Mouse (Mus musculus) megakaryocyte, embryonic 14.5 days (primary cell): ENCODE results near the gene Tlr6. TPM values are rescaled to one million over a fixed set of nuclear protein-coding genes. Genes with fewer than 3 reads are reported as not detected.

Experiments
- H3K27me3 ChIP-seq: replicated peaks from 2 replicates; pipeline ENCODE3; 2012; ENCODE audit warnings: inconsistent platforms
- H3K36me3 ChIP-seq: replicated peaks from 2 replicates; pipeline ENCODE3; 2012; ENCODE audit warnings: low read length, inconsistent platforms, mixed read lengths
- H3K4me1 ChIP-seq: 2 replicates; pipeline ENCODE4 v1.6.1; 2012; ENCODE audit warnings: inconsistent platforms
- H3K4me3 ChIP-seq: replicated peaks from 2 replicates; pipeline ENCODE3; 2012; ENCODE audit warnings: moderate library complexity, mild to moderate bottlenecking, inconsistent platforms
- H3K9me3 ChIP-seq: 2 replicates; pipeline ENCODE4 v1.6.1; 2012; ENCODE audit warnings: inconsistent platforms
- FLI1 ChIP-seq: IDR thresholded peaks from 2 replicates; pipeline ENCODE4 v1.6.1; 2012; ENCODE audit warnings: low read length, inconsistent platforms, mixed read lengths
- GATA1 ChIP-seq: IDR thresholded peaks from 3 replicates; pipeline ENCODE4 v1.6.1; 2012; ENCODE audit warnings: mixed read lengths, low read length, inconsistent platforms, borderline replicate concordance
- polyA plus RNA-seq: library from polyadenylated mRNA; stranded (reverse); fragments of >175 nt; gene quantifications from 2 replicates; pipeline ENCODE4 v1.2.3, GENCODE M21; 2012; ENCODE audit warnings: low replicate concordance; ENCODE audit not compliant: insufficient read depth

Gene Tlr6
- polyA plus RNA-seq, 1 experiment: not detected

- TF ChIP-seq FLI1 (no peak), GATA1 (no peak)
- H3K36me3 ChIP-seq: peaks cover 6% of the 10 kb centered on the region
- H3K27me3 ChIP-seq: peaks cover 19% of the 10 kb centered on the region
- no peaks in the 10 kb centered on the region for H3K9me3 ChIP-seq
- peaks cover 20% of the 10 kb centered on the region for H3K4me1 ChIP-seq
- no peak overlapping the region for H3K4me3 ChIP-seq
These were observed 15.2 kb upstream of the Tlr6 start for GRCm38 (mm10) chr5:64975121-64975520.

- Histone ChIP-seq H3K4me1 (peaks cover 31% of the 10 kb centered on the region), H3K9me3 (no peaks in the 10 kb centered on the region), H3K36me3 (no peaks in the 10 kb centered on the region), H3K4me3 (peak within 1 kb of the TSS; percentile 94), H3K27me3 (peaks cover 23% of the 10 kb centered on the region)
- TF ChIP-seq GATA1 (no peak), FLI1 (no peak)
These were observed 10.2 kb upstream of the Tlr6 start, which contains the start of gene Fam114a1 for GRCm38 (mm10) chr5:64969861-64970771. Fam114a1 (plus strand) TSS chr5:64970071.

- no peaks in the 10 kb centered on the region for H3K36me3 ChIP-seq
- H3K27me3 ChIP-seq: peaks cover 23% of the 10 kb centered on the region
- H3K4me1 ChIP-seq: peaks cover 31% of the 10 kb centered on the region
- no peak for TF ChIP-seq FLI1
- TF ChIP-seq GATA1: no peak
- H3K9me3 ChIP-seq: no peaks in the 10 kb centered on the region
- peak overlapping the region; percentile 94 for H3K4me3 ChIP-seq
These were observed 9.3 kb upstream of the Tlr6 start for GRCm38 (mm10) chr5:64968961-64969860.

GRCm38 (mm10) chr5:64963735-64964134, 3.8 kb upstream of the Tlr6 start:
- H3K4me1 ChIP-seq: peaks cover 17% of the 10 kb centered on the region
- no peaks in the 10 kb centered on the region for H3K9me3 ChIP-seq
- H3K36me3 ChIP-seq: no peaks in the 10 kb centered on the region
- H3K4me3 ChIP-seq: no peak overlapping the region
- TF ChIP-seq FLI1 (no peak), GATA1 (no peak)
- peaks cover 11% of the 10 kb centered on the region for H3K27me3 ChIP-seq

- Histone ChIP-seq H3K9me3 (no peaks in the 10 kb centered on the region), H3K4me3 (no peak overlapping the region), H3K36me3 (no peaks in the 10 kb centered on the region), H3K27me3 (peaks cover 11% of the 10 kb centered on the region), H3K4me1 (peaks cover 20% of the 10 kb centered on the region)
- TF ChIP-seq FLI1 (no peak), GATA1 (no peak)
These were observed 3.4 kb upstream of the Tlr6 start for GRCm38 (mm10) chr5:64963271-64963670.

DNA sequence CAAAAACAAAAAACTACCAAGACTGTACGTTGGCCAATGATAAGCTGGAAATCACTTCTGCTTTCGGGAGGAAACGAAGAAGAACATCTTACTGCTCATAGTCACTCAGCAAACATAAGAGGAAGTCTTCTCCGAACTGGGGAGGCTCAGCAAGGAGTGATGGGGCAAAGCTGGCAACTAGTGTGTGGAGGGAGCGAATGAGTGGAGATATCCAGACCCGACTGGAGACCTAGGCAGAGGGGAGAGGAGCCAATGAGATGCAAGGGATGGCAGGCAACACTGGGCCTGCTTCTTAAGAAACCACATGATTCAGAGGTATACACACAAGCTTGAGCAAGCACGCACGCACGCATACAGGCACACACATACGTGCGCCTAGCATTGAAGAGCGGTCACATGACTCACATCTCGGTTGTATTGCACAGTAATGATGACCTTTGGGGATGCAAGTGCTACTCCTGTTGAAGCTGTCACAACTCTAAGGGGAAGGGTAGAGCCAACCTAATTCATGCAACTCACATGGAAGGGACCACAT, 1.0 kb upstream of the Tlr6 start:
- Histone ChIP-seq H3K27me3 (peaks cover 9% of the 10 kb centered on the region), H3K4me3 (peak overlapping the region; percentile 73), H3K4me1 (peaks cover 17% of the 10 kb centered on the region), H3K36me3 (no peaks in the 10 kb centered on the region), H3K9me3 (no peaks in the 10 kb centered on the region)
- TF ChIP-seq GATA1 (no peak), FLI1 (no peak)

DNA sequence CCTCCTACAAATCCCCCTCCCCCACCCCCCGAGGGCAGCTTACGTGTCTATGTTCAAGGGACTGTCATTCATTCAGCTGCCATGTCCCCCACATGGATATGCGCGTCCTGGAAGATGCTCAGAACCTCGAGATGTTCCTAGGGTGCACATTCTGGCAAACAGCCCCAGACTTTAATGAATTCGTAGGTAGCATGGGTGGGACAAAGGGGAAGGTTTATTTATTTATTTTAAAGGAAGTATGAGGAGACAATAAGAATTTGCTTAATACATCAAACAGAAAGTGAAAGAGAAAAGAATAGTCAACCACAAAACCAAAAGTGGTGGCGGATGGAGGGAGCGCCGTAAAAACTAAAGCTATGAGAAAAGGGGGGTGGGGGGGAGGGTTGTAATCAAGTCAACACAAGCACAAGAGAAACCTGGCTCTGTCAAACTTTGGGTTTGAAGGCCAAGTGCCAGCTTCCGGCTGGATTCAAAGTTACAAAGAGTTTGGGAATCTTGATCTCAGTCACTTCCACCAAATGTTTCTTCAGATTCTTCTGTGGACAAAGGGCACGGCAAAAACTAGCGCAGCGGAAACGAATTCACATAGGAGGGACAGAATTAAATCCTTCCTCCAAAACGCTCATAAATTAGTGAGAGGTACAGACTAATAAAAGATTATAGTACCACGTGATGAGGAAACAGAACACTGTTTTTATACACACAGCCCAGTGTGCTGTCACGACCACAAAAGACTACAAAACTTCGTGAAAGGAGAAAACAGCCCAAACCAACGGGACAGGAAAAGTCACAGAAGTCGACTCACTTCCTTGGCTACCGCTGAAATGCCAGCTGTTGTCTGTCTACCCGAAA, 680 bp downstream of the Tlr6 start:
- TF ChIP-seq GATA1 (no peak), FLI1 (no peak)
- Histone ChIP-seq H3K9me3 (no peaks in the 10 kb centered on the region), H3K4me1 (peaks cover 17% of the 10 kb centered on the region), H3K27me3 (peaks cover 9% of the 10 kb centered on the region), H3K36me3 (no peaks in the 10 kb centered on the region), H3K4me3 (peak overlapping the region; percentile 90)

DNA sequence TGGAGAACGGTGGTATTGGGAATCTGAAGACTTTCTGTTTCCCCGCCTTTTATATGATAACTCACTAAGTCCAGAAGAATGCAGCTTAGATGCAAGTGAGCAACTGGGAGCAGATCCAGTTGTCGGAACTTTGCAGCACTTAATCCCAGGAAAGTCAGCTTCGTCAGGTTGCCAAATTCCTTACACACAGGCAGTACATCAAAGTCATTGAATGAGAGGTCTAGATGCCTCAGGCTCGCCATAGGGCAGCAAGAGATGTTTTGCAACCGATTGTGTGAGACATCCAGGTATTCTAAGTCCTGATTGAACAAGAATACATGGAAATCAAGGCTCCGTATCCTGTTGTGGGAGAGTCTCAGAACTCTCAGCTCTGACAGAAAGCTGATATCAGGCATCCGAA, 5.0 kb downstream of the Tlr6 start:
- no peaks in the 10 kb centered on the region for H3K9me3 ChIP-seq
- TF ChIP-seq GATA1 (no peak), FLI1 (no peak)
- H3K4me1 ChIP-seq: peaks cover 7% of the 10 kb centered on the region
- H3K36me3 ChIP-seq: no peaks in the 10 kb centered on the region
- no peaks in the 10 kb centered on the region for H3K27me3 ChIP-seq
- no peak overlapping the region for H3K4me3 ChIP-seq

DNA sequence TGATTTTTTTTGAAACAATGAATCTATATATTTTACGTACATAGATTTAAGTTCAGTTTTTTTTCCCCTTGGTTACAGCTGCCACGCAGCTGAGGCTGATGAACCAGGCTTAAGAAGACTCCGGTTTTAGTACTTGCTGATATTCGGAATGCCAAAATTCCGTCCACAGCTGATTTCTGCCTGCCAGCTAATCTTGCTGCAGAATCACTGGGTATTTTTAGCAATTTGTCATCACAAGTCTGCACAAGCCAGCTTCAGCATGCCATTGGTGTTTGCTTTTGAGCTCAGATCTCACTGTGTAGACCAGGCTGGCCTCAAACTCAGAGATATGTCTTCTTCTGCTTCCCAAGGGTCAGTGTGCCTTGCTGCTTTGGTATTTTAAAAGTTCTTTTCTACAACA, 8.4 kb downstream of the Tlr6 start:
- Histone ChIP-seq H3K4me3 (no peak overlapping the region), H3K27me3 (no peaks in the 10 kb centered on the region), H3K36me3 (no peaks in the 10 kb centered on the region), H3K4me1 (no peaks in the 10 kb centered on the region), H3K9me3 (no peaks in the 10 kb centered on the region)
- TF ChIP-seq GATA1 (no peak), FLI1 (no peak)

DNA sequence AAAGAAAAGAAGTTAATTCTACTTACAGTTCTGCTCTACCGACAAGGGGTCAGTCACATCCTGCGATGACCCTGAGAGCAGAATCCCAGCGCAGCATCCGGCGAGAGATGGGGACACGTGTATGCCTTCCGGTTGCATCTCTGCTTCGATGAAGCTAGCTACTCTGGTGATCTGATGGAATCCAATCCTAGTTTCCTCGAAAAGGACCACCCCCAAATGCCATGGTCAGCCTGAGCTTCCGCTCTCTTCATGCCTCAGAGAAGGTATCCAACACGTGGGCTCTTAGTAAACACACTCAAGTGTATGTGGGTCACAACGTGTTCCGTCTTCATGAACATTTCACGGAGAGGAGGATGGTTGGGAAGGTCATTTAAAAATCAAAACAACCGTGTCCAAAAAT, 27.1 kb downstream of the Tlr6 start:
- H3K9me3 ChIP-seq: peaks cover 4% of the 10 kb centered on the region
- H3K4me3 ChIP-seq: peak overlapping the region; percentile 67
- 0 out of 2 replicates have a peak, but pooled peaks cover 3% of the 10 kb centered on the region for H3K4me1 ChIP-seq
- TF ChIP-seq GATA1 (no peak), FLI1 (no peak)
- H3K36me3 ChIP-seq: no peaks in the 10 kb centered on the region
- peaks cover 6% of the 10 kb centered on the region for H3K27me3 ChIP-seq
